Mouse (Mus musculus) brain, embryonic 14.5 days (tissue): ENCODE data around the gene 4933430I17Rik. TPM values are rescaled to one million over a fixed set of nuclear protein-coding genes. Genes with fewer than 3 reads are reported as not detected.
A peak's percentile ranks its signal among the peaks of the same experiment; 100 is the strongest.

Experiments
- DNase-seq: peaks from one replicate; pipeline ENCODE4 v3.0.0-alpha.2; 2011; ENCODE audit warnings: low read depth
- CTCF ChIP-seq: fragments of 200-500 bp; IDR thresholded peaks from 2 replicates; pipeline ENCODE4 v1.5.1; 2012; ENCODE audit warnings: inconsistent platforms, mild to moderate bottlenecking, moderate library complexity, borderline replicate concordance; ENCODE audit not compliant: insufficient read depth, insufficient read length; ENCODE audit errors: extremely low read depth
- POLR2A ChIP-seq: fragments of 200-500 bp; IDR thresholded peaks from 2 replicates; pipeline ENCODE4 v1.6.1; 2012; ENCODE audit warnings: mild to moderate bottlenecking, inconsistent platforms, borderline replicate concordance; ENCODE audit not compliant: poor library complexity, insufficient read depth, insufficient read length, severe bottlenecking; ENCODE audit errors: extremely low read depth
- polyA plus RNA-seq: library from polyadenylated mRNA; depleted of rRNA; stranded (reverse); fragments of >200 nt; gene quantifications from 2 replicates; pipeline ENCODE4 v1.2.3, GENCODE M21; 2012

The 4933430I17Rik gene
- polyA plus RNA-seq, 1 experiment = 1.0 TPM

GRCm38 (mm10) chr4:62487914-62488313 lies 37.3 kb upstream of the 4933430I17Rik start:
- TF ChIP-seq POLR2A (no peak), CTCF (no peak)
- no peak for DNase-seq

GRCm38 (mm10) chr4:62492682-62493081 lies 32.5 kb upstream of the 4933430I17Rik start:
- TF ChIP-seq CTCF (no peak), POLR2A (no peak)
- DNase-seq = no peak

GRCm38 (mm10) chr4:62494230-62494629 lies 30.9 kb upstream of the 4933430I17Rik start:
- no peak for DNase-seq
- TF ChIP-seq POLR2A (no peak), CTCF (no peak)

- no peak for DNase-seq
- no peak for TF ChIP-seq POLR2A
- TF ChIP-seq CTCF = no peak
Measured at GRCm38 (mm10) chr4:62495946-62496345, 29.2 kb upstream of the 4933430I17Rik start.

DNA sequence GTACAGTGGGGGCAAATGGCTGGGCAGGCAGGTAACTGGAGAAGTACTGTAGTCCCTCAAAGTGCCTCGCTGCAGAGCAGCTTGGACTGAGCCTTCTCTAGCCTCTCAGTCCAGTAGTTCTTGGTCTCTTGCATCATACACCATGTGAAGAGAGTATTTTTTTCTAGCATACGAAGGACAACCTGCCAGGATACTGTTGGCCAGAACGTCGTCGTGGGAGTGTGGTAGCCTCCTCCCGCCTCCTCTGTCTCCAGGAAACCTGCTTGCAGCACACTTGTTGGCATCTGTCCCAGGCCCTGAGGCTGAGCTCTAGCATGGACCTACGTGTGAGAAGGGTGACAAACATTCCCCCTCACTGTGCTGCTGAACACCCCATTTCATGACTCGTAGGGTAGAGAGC lies 28.4 kb upstream of the 4933430I17Rik start:
- TF ChIP-seq POLR2A (no peak), CTCF (no peak)

DNA sequence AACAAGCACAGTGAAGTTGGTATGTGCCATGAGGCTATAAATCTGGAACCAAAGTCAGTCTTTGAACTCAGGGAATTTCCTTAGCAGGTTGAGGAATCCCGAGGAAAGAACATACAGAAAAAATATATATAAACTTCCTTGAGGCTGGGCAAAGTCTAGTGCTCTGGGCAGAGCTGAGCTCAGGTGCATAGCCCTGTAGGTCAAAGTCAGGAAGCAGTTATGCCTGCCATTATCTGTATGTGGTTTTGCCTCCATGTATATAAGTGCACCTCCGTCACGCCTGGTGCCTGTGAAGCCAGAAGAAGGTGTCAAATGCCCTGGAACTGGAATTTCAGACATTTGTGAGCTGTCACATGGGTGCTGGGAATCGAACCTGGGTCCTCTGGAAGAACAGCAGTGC lies 24.4 kb upstream of the 4933430I17Rik start:
- no peak for TF ChIP-seq POLR2A
- TF ChIP-seq CTCF = no peak
- no peak for DNase-seq

More for the DNA sequence above, 28.4 kb upstream of the 4933430I17Rik start:
- DNase-seq = peak; percentile 52

GRCm38 (mm10) chr4:62501534-62501933 lies 23.6 kb upstream of the 4933430I17Rik start:
- DNase-seq = peak; percentile 38
- TF ChIP-seq POLR2A (no peak), CTCF (no peak)

- TF ChIP-seq POLR2A = peak; percentile 53; the same call in 1 of the 2 replicates
- no peak for TF ChIP-seq CTCF
- DNase-seq = peak; percentile 96
Measured at GRCm38 (mm10) chr4:62501964-62502732, 23.0 kb upstream of the 4933430I17Rik start.

DNA sequence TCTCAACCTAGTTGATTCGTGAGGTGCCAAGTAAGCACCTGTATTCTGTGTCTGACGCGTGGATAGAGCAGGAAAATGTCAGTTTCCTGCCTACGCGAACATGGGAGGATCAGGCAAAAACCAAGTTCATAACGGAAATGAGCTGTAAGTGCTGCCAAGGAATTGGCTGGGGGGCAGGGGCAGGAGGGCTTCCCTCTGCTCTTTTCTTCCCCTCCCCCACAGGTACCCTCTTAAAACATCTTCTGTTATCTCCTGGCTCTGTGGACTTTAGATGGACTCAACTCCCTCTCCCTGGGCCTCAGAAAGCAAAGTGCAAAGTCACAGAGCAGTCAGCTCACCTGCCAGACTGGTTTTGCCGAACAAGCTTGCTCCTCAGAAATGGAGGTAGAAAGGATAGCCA lies 22.2 kb upstream of the 4933430I17Rik start:
- DNase-seq = no peak
- no peak for TF ChIP-seq POLR2A
- TF ChIP-seq CTCF = no peak

DNA sequence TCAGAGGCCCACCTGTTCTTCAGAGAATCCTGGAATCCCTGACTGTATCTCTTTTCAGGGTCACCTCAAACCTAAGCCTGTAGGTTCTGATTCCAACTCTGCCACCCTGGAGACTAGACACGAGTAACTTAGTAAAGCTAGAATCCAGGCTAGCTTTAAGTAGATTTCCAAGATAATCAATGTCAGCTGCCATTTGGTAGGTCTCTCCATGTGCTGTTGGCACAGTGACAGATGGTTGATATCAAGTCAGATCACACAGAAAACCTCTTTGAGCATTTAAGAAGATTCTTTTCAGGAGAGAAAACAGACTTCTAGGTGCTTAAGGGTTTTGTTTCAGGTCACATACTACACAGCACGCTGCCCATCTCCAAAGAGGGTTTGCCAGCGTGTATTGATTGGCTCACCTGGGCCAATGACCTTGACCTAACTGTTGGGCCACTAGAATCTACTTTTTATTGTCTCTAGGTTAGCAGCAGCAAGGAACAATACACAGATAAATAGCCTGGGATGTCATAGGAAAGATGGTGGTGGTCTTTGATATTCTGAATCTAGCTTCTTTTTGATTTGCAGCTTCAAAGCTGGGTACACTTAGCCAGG lies 21.7 kb upstream of the 4933430I17Rik start, which contains the start of gene Hdhd3:
TSS of gene Hdhd3 (minus strand) at position 94 of the 597 bp plus-strand sequence.
- DNase-seq = no peak
- TF ChIP-seq POLR2A (no peak), CTCF (no peak)

DNA sequence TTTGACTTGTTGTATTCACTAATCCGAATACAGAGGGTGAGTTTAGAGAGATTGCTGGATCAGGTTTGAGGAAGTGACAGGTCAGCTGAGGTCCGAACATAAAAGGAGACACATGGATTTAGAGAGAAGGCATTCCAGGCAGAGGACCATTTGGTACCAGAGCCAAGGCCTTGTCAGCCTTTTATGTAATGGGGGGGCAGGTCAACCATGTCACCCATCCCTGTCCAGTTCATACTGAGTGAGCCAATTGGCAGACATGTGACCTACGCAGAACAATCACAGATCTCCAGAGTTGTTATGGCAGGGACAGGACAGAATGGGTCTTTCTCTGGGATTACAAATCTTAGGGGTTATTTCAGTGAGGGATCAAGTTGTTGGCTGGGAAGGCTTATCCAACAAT lies 19.2 kb upstream of the 4933430I17Rik start:
- TF ChIP-seq POLR2A = no peak
- no peak for TF ChIP-seq CTCF
- DNase-seq = no peak

DNA sequence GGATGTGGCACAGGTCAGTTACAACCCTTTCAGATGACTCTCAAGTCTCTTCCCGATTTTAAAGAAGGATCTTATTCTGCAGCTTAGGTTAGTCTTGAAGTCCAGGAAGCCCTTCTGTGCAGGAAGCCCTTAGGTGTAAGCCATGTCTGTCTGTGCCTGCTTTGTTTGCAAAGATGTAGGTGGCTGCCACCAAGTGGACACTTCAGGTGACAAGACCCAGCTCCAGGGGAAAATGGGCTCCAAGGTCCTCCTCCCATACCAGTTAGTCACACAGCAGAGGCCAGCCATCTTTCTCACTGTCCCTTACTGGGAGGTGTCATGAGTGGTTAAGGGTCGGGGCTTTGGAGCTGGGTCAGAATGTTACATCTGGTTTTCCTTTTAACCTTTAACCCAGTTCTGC lies 18.4 kb upstream of the 4933430I17Rik start:
- peak; percentile 36 for DNase-seq
- TF ChIP-seq CTCF = peak; percentile 33; the same call in 1 of the 2 replicates
- TF ChIP-seq POLR2A = no peak

DNA sequence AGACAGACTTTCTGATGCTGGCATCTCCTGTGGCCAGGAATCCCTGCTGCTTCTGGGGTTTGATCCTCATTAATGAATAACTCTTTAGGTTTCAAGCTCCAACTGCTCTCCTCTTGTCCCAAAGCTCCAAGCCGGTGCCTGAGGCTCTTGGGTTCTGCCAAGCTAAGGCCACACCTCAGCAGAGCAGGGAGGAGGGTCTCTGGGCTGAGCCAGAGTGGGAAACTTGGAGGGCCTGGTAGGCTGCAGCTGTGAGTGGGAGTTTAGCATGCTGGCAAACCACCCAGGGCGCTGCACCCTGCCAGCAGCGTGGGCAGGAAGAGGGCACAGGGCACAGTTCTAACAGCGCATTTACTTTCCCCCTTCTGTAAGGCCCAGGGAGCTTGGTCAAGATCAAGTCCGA lies 16.3 kb upstream of the 4933430I17Rik start:
- no peak for TF ChIP-seq POLR2A
- no peak for TF ChIP-seq CTCF
- DNase-seq = no peak

DNA sequence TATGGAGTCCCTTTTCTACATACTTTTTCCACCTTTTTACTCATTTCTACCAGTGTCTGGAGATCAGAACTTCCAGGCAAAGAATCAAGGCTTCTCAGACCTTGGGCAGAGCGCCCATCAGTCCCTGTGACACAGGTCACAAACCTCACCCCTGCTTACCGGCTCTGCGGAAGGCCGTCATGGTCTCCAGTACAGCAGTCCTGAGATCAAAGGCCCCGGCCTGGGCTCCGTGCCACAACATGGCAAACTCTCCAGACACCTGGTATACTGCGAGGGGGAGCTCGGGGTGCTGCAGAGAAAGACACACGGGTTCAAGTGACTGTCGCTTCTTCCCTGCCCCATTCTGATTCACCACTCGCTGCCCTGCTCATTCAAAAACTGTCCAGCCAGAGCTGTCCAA lies 15.2 kb upstream of the 4933430I17Rik start:
- DNase-seq = no peak
- TF ChIP-seq POLR2A (no peak), CTCF (no peak)

DNA sequence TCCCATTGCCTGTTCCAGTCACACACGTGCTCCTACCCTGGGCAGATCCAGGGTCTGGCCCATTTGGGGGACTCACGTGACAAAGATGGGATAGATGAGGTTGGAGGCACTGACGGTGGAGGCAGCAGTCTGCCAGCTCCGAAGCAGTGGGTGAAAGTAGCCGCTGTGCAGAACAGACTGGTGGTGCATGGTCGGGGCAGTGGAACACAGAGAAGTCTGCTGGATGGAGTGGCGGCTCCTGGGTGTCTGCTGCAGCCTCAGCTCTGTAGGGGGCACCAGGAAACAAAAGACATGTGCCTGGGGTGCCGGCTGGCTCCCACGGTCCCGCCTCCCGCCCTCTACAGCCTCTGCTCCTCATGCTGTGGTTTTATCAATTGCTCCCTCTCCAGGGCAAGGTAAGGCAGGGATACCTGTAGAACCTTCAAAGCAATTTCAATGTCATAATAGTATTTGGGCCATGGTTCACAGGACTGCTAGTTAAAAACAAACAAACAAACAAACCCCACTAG lies 11.1 kb upstream of the 4933430I17Rik start:
- TF ChIP-seq CTCF (no peak), POLR2A (no peak)
- no peak for DNase-seq
